Mouse (Mus musculus): ENCODE measurements around the gene Ect2. TPM values are rescaled to one million over a fixed set of nuclear protein-coding genes. Genes with fewer than 3 reads are reported as not detected.

The Ect2 gene
- polyA plus RNA-seq, 1 experiment from 2014 or later = 10.8 TPM

- ATAC-seq (ENCODE audit: low read depth) = no peak
- H3K4me1 ChIP-seq (replicated peaks) = peaks cover 13% of the 10 kb centered on the region
- 94% methylated on average over 1 of the region's 1 CpGs for WGBS
These were observed 34.7 kb upstream of the Ect2 start for GRCm38 (mm10) chr3:27188386-27188785.

GRCm38 (mm10) chr3:27183601-27184175 is 30.0 kb upstream of the Ect2 start:
- Histone ChIP-seq H3K4me1 (replicated peaks) (peaks cover 10% of the 10 kb centered on the region), H3K9ac (peak overlapping the region; percentile 78), H3K27ac (replicated peaks) (no peak overlapping the region; the same call in 1 of the 2 replicates), H3K36me3 (no peaks in the 10 kb centered on the region), H3K27me3 (no peaks in the 10 kb centered on the region; the same call in 1 of the 2 replicates), H3K9me3 (no peaks in the 10 kb centered on the region), H3K4me2 (peak overlapping the region; percentile 96), H3K4me3 (peak overlapping the region; percentile 80)
- 0 out of 2 replicates have a peak, but pooled peaks have one; percentile 17 for ATAC-seq (ENCODE audit: low read depth)
- 11% methylated on average over 19 of the region's 19 CpGs for WGBS

More at GRCm38 (mm10) chr3:27188386-27188785, 34.7 kb upstream of the Ect2 start:
- Histone ChIP-seq H3K27me3 (no peaks in the 10 kb centered on the region; the same call in 1 of the 2 replicates), H3K27ac (replicated peaks) (no peak overlapping the region), H3K9ac (no peak overlapping the region), H3K9me3 (no peaks in the 10 kb centered on the region), H3K4me2 (no peak overlapping the region), H3K4me3 (no peak overlapping the region), H3K36me3 (no peaks in the 10 kb centered on the region)

GRCm38 (mm10) chr3:27182733-27183600 is 29.3 kb upstream of the Ect2 start, which contains the start of gene Nceh1:
TSS of gene Nceh1 (plus strand) at chr3:27182965.
- Histone ChIP-seq H3K9ac (peak within 1 kb of the TSS; percentile 78), H3K4me3 (peak within 1 kb of the TSS; percentile 80), H3K36me3 (no peaks in the 10 kb centered on the region), H3K9me3 (no peaks in the 10 kb centered on the region), H3K4me2 (peak within 1 kb of the TSS; percentile 96), H3K27ac (replicated peaks) (no peak within 1 kb of the TSS; the same call in 1 of the 2 replicates), H3K4me1 (replicated peaks) (peaks cover 10% of the 10 kb centered on the region), H3K27me3 (no peaks in the 10 kb centered on the region; the same call in 1 of the 2 replicates)
- WGBS = 1% methylated on average over 54 of the region's 54 CpGs
- ATAC-seq (ENCODE audit: low read depth) = peak; percentile 99

- no peak overlapping the region for H3K4me3 ChIP-seq
- H3K4me2 ChIP-seq = no peak overlapping the region
- ATAC-seq (ENCODE audit: low read depth) = no peak
- 86% methylated on average over 8 of the region's 8 CpGs for WGBS
- no peaks in the 10 kb centered on the region for H3K36me3 ChIP-seq
- H3K4me1 ChIP-seq (replicated peaks) = peaks cover 10% of the 10 kb centered on the region
- H3K9me3 ChIP-seq = no peaks in the 10 kb centered on the region
- H3K27ac ChIP-seq (replicated peaks) = no peak overlapping the region
- H3K27me3 ChIP-seq = no peaks in the 10 kb centered on the region; the same call in 1 of the 2 replicates
- no peak overlapping the region for H3K9ac ChIP-seq
These were observed 26.0 kb upstream of the Ect2 start for GRCm38 (mm10) chr3:27179711-27180110.

- Histone ChIP-seq H3K4me2 (no peak overlapping the region), H3K36me3 (no peaks in the 10 kb centered on the region), H3K27me3 (no peaks in the 10 kb centered on the region), H3K9me3 (no peaks in the 10 kb centered on the region), H3K9ac (no peak overlapping the region), H3K4me3 (no peak overlapping the region), H3K27ac (replicated peaks) (no peak overlapping the region), H3K4me1 (replicated peaks) (no peaks in the 10 kb centered on the region)
- 60% methylated on average over 1 of the region's 1 CpGs for WGBS
- ATAC-seq (ENCODE audit: low read depth) = no peak
These were observed 16.6 kb upstream of the Ect2 start for GRCm38 (mm10) chr3:27170257-27170656.

- no peak overlapping the region for H3K27ac ChIP-seq (replicated peaks)
- no peaks in the 10 kb centered on the region for H3K4me1 ChIP-seq (replicated peaks)
- H3K36me3 ChIP-seq = no peaks in the 10 kb centered on the region
- no peak overlapping the region for H3K9ac ChIP-seq
- no peaks in the 10 kb centered on the region for H3K27me3 ChIP-seq
- WGBS = 79% methylated on average over 3 of the region's 3 CpGs
- no peak overlapping the region for H3K4me3 ChIP-seq
- H3K9me3 ChIP-seq = no peaks in the 10 kb centered on the region
- H3K4me2 ChIP-seq = no peak overlapping the region
- ATAC-seq (ENCODE audit: low read depth) = no peak
These were observed 11.9 kb upstream of the Ect2 start for GRCm38 (mm10) chr3:27165481-27166065.

- Histone ChIP-seq H3K27ac (replicated peaks) (no peak overlapping the region), H3K36me3 (no peaks in the 10 kb centered on the region), H3K9ac (no peak overlapping the region), H3K4me3 (no peak overlapping the region), H3K27me3 (no peaks in the 10 kb centered on the region), H3K9me3 (no peaks in the 10 kb centered on the region), H3K4me1 (replicated peaks) (no peaks in the 10 kb centered on the region), H3K4me2 (no peak overlapping the region)
- WGBS = 71% methylated on average over 2 of the region's 2 CpGs
- no peak for ATAC-seq (ENCODE audit: low read depth)
These were observed 8.7 kb upstream of the Ect2 start for GRCm38 (mm10) chr3:27162410-27162804.

- Histone ChIP-seq H3K4me3 (no peak overlapping the region), H3K9ac (no peak overlapping the region), H3K9me3 (no peaks in the 10 kb centered on the region), H3K27ac (replicated peaks) (no peak overlapping the region), H3K27me3 (no peaks in the 10 kb centered on the region), H3K36me3 (no peaks in the 10 kb centered on the region), H3K4me1 (replicated peaks) (no peaks in the 10 kb centered on the region), H3K4me2 (no peak overlapping the region)
- no peak for ATAC-seq (ENCODE audit: low read depth)
- WGBS = 87% methylated on average over 6 of the region's 6 CpGs
These were observed 8.1 kb upstream of the Ect2 start for GRCm38 (mm10) chr3:27161645-27162409.

GRCm38 (mm10) chr3:27158910-27159309 is 5.2 kb upstream of the Ect2 start:
- Histone ChIP-seq H3K4me3 (no peak overlapping the region), H3K9me3 (no peaks in the 10 kb centered on the region), H3K4me1 (replicated peaks) (peaks cover 6% of the 10 kb centered on the region), H3K27ac (replicated peaks) (no peak overlapping the region), H3K9ac (no peak overlapping the region), H3K36me3 (no peaks in the 10 kb centered on the region), H3K4me2 (no peak overlapping the region), H3K27me3 (no peaks in the 10 kb centered on the region)
- ATAC-seq (ENCODE audit: low read depth) = no peak
- 57% methylated on average over 4 of the region's 4 CpGs for WGBS

- Histone ChIP-seq H3K27me3 (no peaks in the 10 kb centered on the region), H3K9me3 (no peaks in the 10 kb centered on the region), H3K4me2 (no peak overlapping the region), H3K4me3 (no peak overlapping the region), H3K36me3 (no peaks in the 10 kb centered on the region), H3K9ac (no peak overlapping the region), H3K4me1 (replicated peaks) (peaks cover 23% of the 10 kb centered on the region), H3K27ac (replicated peaks) (no peak overlapping the region)
- no peak for ATAC-seq (ENCODE audit: low read depth)
- WGBS = 62% methylated on average over 3 of the region's 3 CpGs
These were observed 2.9 kb upstream of the Ect2 start for GRCm38 (mm10) chr3:27156594-27156949.

GRCm38 (mm10) chr3:27155856-27156593 is 2.3 kb upstream of the Ect2 start:
- Histone ChIP-seq H3K27me3 (no peaks in the 10 kb centered on the region), H3K4me1 (replicated peaks) (peaks cover 25% of the 10 kb centered on the region)
- ATAC-seq (ENCODE audit: low read depth) = no peak

More at GRCm38 (mm10) chr3:27155856-27156593, 2.3 kb upstream of the Ect2 start:
- Histone ChIP-seq H3K36me3 (no peaks in the 10 kb centered on the region), H3K9ac (no peak overlapping the region), H3K9me3 (no peaks in the 10 kb centered on the region), H3K27ac (replicated peaks) (no peak overlapping the region), H3K4me2 (no peak overlapping the region), H3K4me3 (no peak overlapping the region)
- 75% methylated on average over 9 of the region's 9 CpGs for WGBS

Data from neural tube, embryonic 13.5 days (tissue).